Mouse (Mus musculus) myocyte (in vitro differentiated cells): Measurements from ENCODE around the gene Rmnd5a.

Experiments used
- CEBPB ChIP-seq: IDR thresholded peaks from 2 replicates; pipeline ENCODE4 v1.6.1; 2011; ENCODE audit warnings: mild to moderate bottlenecking, moderate library complexity; ENCODE audit not compliant: poor library complexity, insufficient read depth, severe bottlenecking
- MAX ChIP-seq: IDR thresholded peaks from one replicate; pipeline ENCODE4 v1.6.1; 2011; ENCODE audit warnings: low read depth, mild to moderate bottlenecking, control low read depth
- MYOG ChIP-seq, 3 experiments: IDR thresholded peaks; one replicate each; pipeline ENCODE4 v1.6.1; 2011; ENCODE audit warnings: control low read depth in 2 of 3, low read depth in 2 of 3, mild to moderate bottlenecking in 2 of 3; ENCODE audit not compliant: insufficient read length in 2 of 3, control insufficient read depth in 1 of 3, insufficient read depth in 1 of 3
- POLR2A ChIP-seq: IDR thresholded peaks from one replicate; pipeline ENCODE4 v1.6.1; 2011; ENCODE audit warnings: low read depth, mild to moderate bottlenecking, control low read depth, moderate library complexity; ENCODE audit not compliant: insufficient read length
- USF1 ChIP-seq: IDR thresholded peaks from one replicate; pipeline ENCODE4 v1.6.1; 2011; ENCODE audit warnings: low read depth, mild to moderate bottlenecking, control low read depth, moderate library complexity

GRCm38 (mm10) chr6:71374311-71374829 is 66.1 kb downstream of the Rmnd5a start:
- TF ChIP-seq CEBPB (no peak), MAX (no peak), POLR2A (no peak), MYOG (IDR thresholded peaks at IDR 0.05; ENCODE audit: control insufficient read depth in 1 of 3, insufficient read depth in 1 of 3, insufficient read length in 2 of 3, low read depth in 2 of 3) (no peak), USF1 (no peak)
